Mouse (Mus musculus) CH12.LX (cell line): ENCODE results near the gene Npm3. TPM values are rescaled to one million over a fixed set of nuclear protein-coding genes. Genes with fewer than 3 reads are reported as not detected.

Experiments
- DNase-seq: peaks from one replicate; pipeline ENCODE4 v3.0.0-alpha.2; 2013; ENCODE audit errors: extremely low read depth
- H3K27ac ChIP-seq: 2 replicates; pipeline ENCODE4 v1.5.1; 2012; ENCODE audit warnings: low read depth, mild to moderate bottlenecking, control low read depth, moderate library complexity; ENCODE audit not compliant: insufficient read depth
- H3K27me3 ChIP-seq: replicated peaks from 2 replicates; pipeline ENCODE3; 2012; ENCODE audit warnings: inconsistent platforms
- H3K36me3 ChIP-seq, 2 experiments: replicated peaks in 1 of 2; 2 replicates each; pipeline versions ENCODE3 to v1.6.1; 2012; ENCODE audit warnings: inconsistent platforms in 1 of 2, low read length in 1 of 2, mild to moderate bottlenecking in 1 of 2, mixed read lengths in 1 of 2, moderate library complexity in 1 of 2; ENCODE audit not compliant: control insufficient read depth in 1 of 2, insufficient read depth in 1 of 2
- H3K4me1 ChIP-seq, 2 experiments: 2 replicates each; pipeline ENCODE4 v1.6.1; 2012; ENCODE audit warnings: inconsistent platforms in 1 of 2, moderate library complexity in 1 of 2; ENCODE audit not compliant: insufficient read depth in 2 of 2, control insufficient read depth in 1 of 2
- H3K4me2 ChIP-seq: 2 replicates; pipeline ENCODE4 v1.6.1; 2012; ENCODE audit warnings: low read depth, mild to moderate bottlenecking, control low read depth; ENCODE audit not compliant: poor library complexity, insufficient read depth, severe bottlenecking
- H3K4me3 ChIP-seq, 3 experiments: fragments of 150-350 bp in 1 of 3; sonication (generic) in 1 of 3; replicated peaks in 1 of 3; 2 replicates each; pipeline versions ENCODE3 to v1.5.1; 2011 to 2012; ENCODE audit warnings: low read depth in 2 of 3, low read length in 2 of 3, mild to moderate bottlenecking in 2 of 3, moderate library complexity in 2 of 3, control low read depth in 1 of 3, improper control_type of control experiment in 1 of 3, inconsistent platforms in 1 of 3, mixed read lengths in 1 of 3; ENCODE audit not compliant: poor library complexity in 1 of 3
- H3K79me2 ChIP-seq: replicated peaks from 2 replicates; pipeline ENCODE4 v1.6.1; 2012; ENCODE audit warnings: mild to moderate bottlenecking, moderate library complexity; ENCODE audit not compliant: control insufficient read depth, poor library complexity, insufficient read depth, severe bottlenecking; ENCODE audit errors: extremely low read depth
- H3K9ac ChIP-seq: 2 replicates; pipeline ENCODE4 v1.6.1; 2012; ENCODE audit warnings: low read depth, mild to moderate bottlenecking, control low read depth, moderate library complexity; ENCODE audit not compliant: insufficient read depth
- H3K9me3 ChIP-seq: replicated peaks from 2 replicates; pipeline ENCODE3; 2012; ENCODE audit warnings: low read length, inconsistent platforms, mixed read lengths
- BHLHE40 ChIP-seq: IDR thresholded peaks from 2 replicates; pipeline ENCODE4 v1.6.1; 2011; ENCODE audit warnings: mild to moderate bottlenecking, low read depth, low read length, improper control_type of control experiment
- CHD2 ChIP-seq: IDR thresholded peaks from 2 replicates; pipeline ENCODE4 v1.6.1; 2011; ENCODE audit warnings: low read length, improper control_type of control experiment
- CTCF ChIP-seq, 2 experiments: IDR thresholded peaks in 1 of 2; conservative IDR thresholded peaks in 1 of 2; 2 replicates each; pipeline ENCODE4 v1.5.1; 2011 to 2012; ENCODE audit warnings: low read depth in 2 of 2, low read length in 2 of 2, improper control_type of control experiment in 1 of 2, inconsistent platforms in 1 of 2, mild to moderate bottlenecking in 1 of 2, moderate library complexity in 1 of 2
- E2F4 ChIP-seq: IDR thresholded peaks from 2 replicates; pipeline ENCODE4 v1.6.1; 2011; ENCODE audit warnings: low read depth, low read length, improper control_type of control experiment; ENCODE audit not compliant: insufficient replicate concordance
- ETS1 ChIP-seq: conservative IDR thresholded peaks from 2 replicates; pipeline ENCODE4 v1.6.1; 2012; ENCODE audit warnings: low read depth, mild to moderate bottlenecking, inconsistent platforms, low read length, improper control_type of control experiment, moderate library complexity
- HCFC1 ChIP-seq: IDR thresholded peaks from 2 replicates; pipeline ENCODE4 v1.6.1; 2012; ENCODE audit warnings: low read depth, mild to moderate bottlenecking, inconsistent platforms, low read length, improper control_type of control experiment
- IRF4 ChIP-seq: IDR thresholded peaks from 2 replicates; pipeline ENCODE4 v1.6.1; 2014; ENCODE audit warnings: low read depth, mild to moderate bottlenecking, inconsistent platforms, low read length, improper control_type of control experiment
- JUND ChIP-seq: conservative IDR thresholded peaks from 2 replicates; pipeline ENCODE4 v1.6.1; 2011; ENCODE audit warnings: low read depth, low read length, improper control_type of control experiment
- KAT2A ChIP-seq: IDR thresholded peaks from 2 replicates; pipeline ENCODE4 v1.6.1; 2012; ENCODE audit warnings: low read length, improper control_type of control experiment, inconsistent platforms; ENCODE audit not compliant: insufficient replicate concordance
- MAFK ChIP-seq: IDR thresholded peaks from 2 replicates; pipeline ENCODE4 v1.6.1; 2011; ENCODE audit warnings: low read length, improper control_type of control experiment; ENCODE audit not compliant: insufficient replicate concordance
- MEF2A ChIP-seq: IDR thresholded peaks from 2 replicates; pipeline ENCODE4 v1.6.1; 2014; ENCODE audit warnings: low read depth, mild to moderate bottlenecking, inconsistent platforms, low read length, improper control_type of control experiment, borderline replicate concordance
- MXI1 ChIP-seq: IDR thresholded peaks from 2 replicates; pipeline ENCODE4 v1.6.1; 2011; ENCODE audit warnings: mild to moderate bottlenecking, low read depth, low read length, improper control_type of control experiment
- MYC ChIP-seq: IDR thresholded peaks from 2 replicates; pipeline ENCODE4 v1.6.1; 2011; ENCODE audit warnings: low read depth, mild to moderate bottlenecking, improper control_type of control experiment, low read length
- NELFE ChIP-seq: IDR thresholded peaks from 2 replicates; pipeline ENCODE4 v1.6.1; 2011; ENCODE audit warnings: low read depth, low read length, improper control_type of control experiment
- POLR2A ChIP-seq: IDR thresholded peaks from 2 replicates; pipeline ENCODE4 v1.6.1; 2011; ENCODE audit warnings: low read depth, mild to moderate bottlenecking, improper control_type of control experiment, low read length
- RAD21 ChIP-seq: IDR thresholded peaks from 2 replicates; pipeline ENCODE4 v1.6.1; 2011; ENCODE audit warnings: low read depth, mild to moderate bottlenecking, low read length, improper control_type of control experiment, moderate library complexity
- RCOR1 ChIP-seq: conservative IDR thresholded peaks from 2 replicates; pipeline ENCODE4 v1.6.1; 2012; ENCODE audit warnings: low read depth, mild to moderate bottlenecking, inconsistent platforms, low read length, improper control_type of control experiment
- SMC3 ChIP-seq: IDR thresholded peaks from 2 replicates; pipeline ENCODE4 v1.6.1; 2011; ENCODE audit warnings: low read depth, low read length, improper control_type of control experiment
- UBTF ChIP-seq: IDR thresholded peaks from 2 replicates; pipeline ENCODE4 v1.6.1; 2012; ENCODE audit warnings: low read depth, mild to moderate bottlenecking, inconsistent platforms, low read length, improper control_type of control experiment, moderate library complexity
- USF1 ChIP-seq: IDR thresholded peaks from 2 replicates; pipeline ENCODE4 v1.6.1; 2014; ENCODE audit warnings: low read depth, mild to moderate bottlenecking, inconsistent platforms, low read length, improper control_type of control experiment
- ZKSCAN1 ChIP-seq: IDR thresholded peaks from 2 replicates; pipeline ENCODE4 v1.6.1; 2012; ENCODE audit warnings: low read depth, inconsistent platforms, low read length, improper control_type of control experiment, borderline replicate concordance
- dilution Hi-C: fragments of 300-500 bp; cut with MboI; formaldehyde crosslinking; loops from 2 replicates; pipeline ENCODE4 v1.14.3; 2020; ENCODE audit warnings: low sequenced_read_pairs; ENCODE audit not compliant: extremely low pct_unique_long_range_greater_than_20kb, extremely low pct_ligation_motif_present
- in situ Hi-C: fragments of 300-500 bp; cut with MboI; formaldehyde crosslinking; loops from 3 replicates; pipeline ENCODE4 v1.14.3; 2019; ENCODE audit warnings: low sequenced_read_pairs, low pct_ligation_motif_present, low pct_unique_long_range_greater_than_20kb, mixed read lengths
- polyA plus RNA-seq: library from polyadenylated mRNA; unstranded; fragments of >175 nt; gene quantifications from 2 replicates; pipeline ENCODE4 v1.2.1, GENCODE M21; 2012; ENCODE audit warnings: low read depth; ENCODE audit not compliant: insufficient read length
- total RNA-seq, 2 experiments: library from RNA; depleted of rRNA; stranded (reverse); fragments of 300-350 nt in 1 of 2; fragments of >200 nt in 1 of 2; gene quantifications; 2 replicates each; pipeline ENCODE4 v1.2.3; 2012 to 2014

Npm3 gene
- total and polyA plus RNA-seq, 3 experiments, result 189 to 237 (median 225) TPM

DNA sequence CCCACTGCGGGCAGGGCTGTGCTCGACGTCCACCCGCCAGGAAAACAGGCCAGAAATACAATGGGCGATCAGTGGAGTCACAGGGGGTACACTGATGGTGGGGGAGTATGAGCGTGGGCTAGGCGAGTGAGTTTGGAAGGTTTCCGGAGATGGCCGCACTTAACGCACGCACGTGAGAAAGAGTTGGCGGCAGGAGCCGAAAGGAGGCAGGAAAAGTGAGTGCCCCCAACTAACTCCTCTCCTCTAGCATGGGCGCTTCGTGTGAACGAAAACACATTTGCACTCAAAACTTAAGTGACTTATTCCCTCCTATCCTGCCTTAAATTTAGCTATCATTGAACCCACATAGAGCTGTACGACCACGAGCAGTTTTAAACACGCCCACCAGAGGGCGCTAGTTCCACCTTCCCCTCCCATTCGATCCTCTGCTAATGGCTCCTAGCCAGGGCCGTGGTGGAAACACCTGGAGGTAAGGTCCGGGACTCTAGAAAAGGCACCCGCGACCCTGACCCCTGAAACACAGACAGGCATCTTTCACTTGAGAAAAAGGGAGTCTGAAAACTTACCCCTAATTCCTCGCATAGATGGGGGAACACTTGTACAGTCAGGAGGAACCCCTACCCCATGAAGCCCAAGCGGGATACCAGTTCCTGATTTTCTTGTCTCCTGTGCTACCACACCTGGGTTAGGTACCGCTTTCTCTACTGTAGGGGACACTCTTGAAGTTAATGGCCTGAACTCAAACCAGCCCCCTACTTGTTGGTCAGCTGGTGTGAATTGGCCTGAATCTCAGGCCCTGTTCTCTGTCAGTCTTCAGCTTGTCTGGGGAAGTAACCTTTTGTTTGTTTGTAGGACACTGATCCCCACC lies 3.0 kb downstream of the Npm3 start:
- Histone ChIP-seq H3K27ac (no peak overlapping the region), H3K79me2 (0 out of 2 replicates have a peak, but pooled peaks cover 3% of the 10 kb centered on the region), H3K27me3 (no peaks in the 10 kb centered on the region), H3K4me3 (no peak overlapping the region), H3K36me3 (peaks cover 0 to 24% of the 10 kb centered on the region in 2 experiments), H3K9me3 (peaks cover 11% of the 10 kb centered on the region), H3K4me1 (peaks cover 2 to 36% of the 10 kb centered on the region in 2 experiments), H3K9ac (no peak overlapping the region), H3K4me2 (no peak overlapping the region)
- DNase-seq, result peak; percentile 83
- in situ Hi-C loops, result loop anchor here (5.0 to 10.0 kb wide), 2 partner anchors 174 to 532 kb away; no protein-coding TSS in a partner anchor
- TF ChIP-seq CHD2 (no peak), E2F4 (no peak), MYC (no peak), ETS1 (no peak), MXI1 (no peak), RAD21 (peak; percentile 20), SMC3 (peak; percentile 49), CTCF (conservative IDR thresholded peaks at IDR 0.05 in 1 of 2, IDR thresholded peaks at IDR 0.05 in 1 of 2; ENCODE audit: low read depth in 2 of 2, low read length in 2 of 2) (peak; percentile 80)
- dilution Hi-C loops, result no loop called here

DNA sequence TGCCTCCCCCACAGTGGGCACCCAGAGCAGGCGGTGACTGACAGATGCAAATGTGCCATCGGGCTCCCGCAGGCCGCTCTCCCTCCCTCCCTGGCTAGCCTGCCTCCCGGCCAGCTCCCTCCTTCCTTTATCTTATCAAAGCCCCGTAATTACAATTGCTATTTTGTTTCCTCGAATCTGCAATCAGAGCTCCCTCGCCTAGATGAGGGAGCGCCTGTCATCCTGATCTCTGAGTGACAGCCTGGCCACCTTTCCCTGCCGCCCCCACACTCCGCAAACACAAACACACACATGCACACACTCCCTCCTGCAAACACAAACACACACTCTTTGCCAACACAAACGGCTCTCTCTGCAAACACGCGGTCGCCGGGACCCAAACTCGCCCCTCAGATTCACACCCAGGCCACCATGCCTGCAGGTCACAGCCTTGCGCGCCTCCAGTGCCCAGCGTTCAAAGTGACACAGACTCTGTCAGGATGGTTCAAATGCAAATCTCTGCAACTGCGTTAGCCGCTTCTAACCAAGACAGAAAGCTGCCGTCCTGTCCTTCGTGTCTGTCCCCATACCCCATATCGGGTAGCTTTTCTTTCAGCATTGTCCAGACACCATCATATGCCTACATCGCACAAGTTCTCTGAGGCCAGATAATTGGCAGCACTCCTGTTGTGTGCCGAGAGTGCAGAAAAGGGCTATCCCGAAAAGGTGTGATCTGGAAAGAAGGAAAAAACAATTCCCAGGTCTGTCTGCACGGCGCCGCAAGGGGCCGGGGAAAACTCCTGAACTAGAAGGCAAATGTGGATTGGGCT lies 3.8 kb downstream of the Npm3 start:
- Histone ChIP-seq H3K36me3 (peaks cover 0 to 20% of the 10 kb centered on the region in 2 experiments), H3K79me2 (0 out of 2 replicates have a peak, but pooled peaks cover 2% of the 10 kb centered on the region), H3K27ac (no peak overlapping the region), H3K27me3 (no peaks in the 10 kb centered on the region), H3K4me1 (peaks cover 2 to 28% of the 10 kb centered on the region in 2 experiments), H3K9ac (no peak overlapping the region), H3K4me2 (no peak overlapping the region), H3K9me3 (peaks cover 14% of the 10 kb centered on the region), H3K4me3 (no peak overlapping the region)
- no peak for DNase-seq
- dilution Hi-C loops, result no loop called here
- in situ Hi-C loops, result loop anchor here (5.0 to 10.0 kb wide), 2 partner anchors 173 to 531 kb away; no protein-coding TSS in a partner anchor
- TF ChIP-seq JUND, result no peak
- TF ChIP-seq ZKSCAN1, result no peak
- TF ChIP-seq MXI1, result no peak
- no peak for TF ChIP-seq RCOR1
- no peak for TF ChIP-seq NELFE
- TF ChIP-seq HCFC1, result no peak
- TF ChIP-seq KAT2A, result no peak
- no peak for TF ChIP-seq RAD21
- no peak for TF ChIP-seq IRF4
- TF ChIP-seq E2F4, result no peak
- no peak for TF ChIP-seq MEF2A
- TF ChIP-seq BHLHE40, result no peak
- no peak for TF ChIP-seq USF1
- no peak for TF ChIP-seq POLR2A
- no peak for TF ChIP-seq ETS1
- TF ChIP-seq UBTF, result no peak
- no peak for TF ChIP-seq SMC3
- no peak for TF ChIP-seq MAFK
